Mouse (Mus musculus): ENCODE measurements at regions not wholly inside any gene's neighbourhood (a gene's known extent, or its start where the extent isn't known, plus 50 kb on each side); places are given as distances from the start of the nearest gene placed in this dataset.

- TF ChIP-seq CTCF (IDR thresholded peaks at IDR 0.05; ENCODE audit: insufficient read depth, low read length) (no peak), POLR2A (IDR thresholded peaks at IDR 0.05; ENCODE audit: borderline replicate concordance, extremely low read depth, low read depth, low read length) (no peak)
These were observed 74.9 kb downstream of the Vcpkmt start for GRCm38 (mm10) chr12:69507906-69508305.
